Mouse (Mus musculus) A20 (cell line): ENCODE data around the gene Chtf18.
A peak's percentile ranks its signal among the peaks of the same experiment; 100 is the strongest.
"Not testable (repeated sequence)": the region's sequence is repeated elsewhere in the genome, so short reads cannot be mapped to it uniquely, and the experiment has no call there.

Experiments
- DNase-seq: peaks from one replicate; pipeline ENCODE4 v3.0.0-alpha.2; 2011; ENCODE audit warnings: low read depth, low spot score

Chtf18 gene

GRCm38 (mm10) chr17:25727265-25728008, at the start of gene Chtf18, which contains the start of gene Rpusd1:
Chtf18 (minus strand) TSS chr17:25727419.
Rpusd1 (plus strand) TSS chr17:25727670.
- peak; percentile 100 for DNase-seq

GRCm38 (mm10) chr17:25775318-25776062, 48.3 kb upstream of the Chtf18 start:
- DNase-seq, result no peak

- DNase-seq, result peak; percentile 97
Observed at GRCm38 (mm10) chr17:25773549-25774120, 46.4 kb upstream of the Chtf18 start, which contains the start of gene Narfl. Narfl (plus strand) TSS chr17:25773776.

- DNase-seq, result no peak
Observed at GRCm38 (mm10) chr17:25769331-25769730, 42.1 kb upstream of the Chtf18 start.

GRCm38 (mm10) chr17:25765886-25766285, 38.7 kb upstream of the Chtf18 start:
- peak; percentile 13 for DNase-seq

GRCm38 (mm10) chr17:25762591-25762990, 35.4 kb upstream of the Chtf18 start:
- no peak for DNase-seq

- DNase-seq, result no peak
Observed at GRCm38 (mm10) chr17:25761561-25761970, 34.3 kb upstream of the Chtf18 start.

GRCm38 (mm10) chr17:25760148-25760547, 32.9 kb upstream of the Chtf18 start:
- no peak for DNase-seq

- DNase-seq, result no peak
Observed at GRCm38 (mm10) chr17:25757691-25758090, 30.5 kb upstream of the Chtf18 start.

- no peak for DNase-seq
Observed at GRCm38 (mm10) chr17:25756378-25757242, 29.4 kb upstream of the Chtf18 start.

GRCm38 (mm10) chr17:25755627-25756377, 28.6 kb upstream of the Chtf18 start:
- no peak for DNase-seq

GRCm38 (mm10) chr17:25755086-25755485, 27.9 kb upstream of the Chtf18 start:
- no peak for DNase-seq

- no peak for DNase-seq
Observed at GRCm38 (mm10) chr17:25754241-25754640, 27.0 kb upstream of the Chtf18 start, which contains the start of gene Msln. Msln (minus strand) TSS chr17:25754378.

- DNase-seq, result no peak
Observed at GRCm38 (mm10) chr17:25751446-25751845, 24.2 kb upstream of the Chtf18 start.

GRCm38 (mm10) chr17:25749314-25749713, 22.1 kb upstream of the Chtf18 start:
- DNase-seq, result no peak

GRCm38 (mm10) chr17:25748238-25748637, 21.0 kb upstream of the Chtf18 start:
- DNase-seq, result no peak

GRCm38 (mm10) chr17:25744311-25744710, 17.1 kb upstream of the Chtf18 start:
- no peak for DNase-seq

GRCm38 (mm10) chr17:25743831-25744230, 16.6 kb upstream of the Chtf18 start:
- DNase-seq, result no peak

- not testable (repeated sequence) for DNase-seq
Observed at GRCm38 (mm10) chr17:25741471-25741870, 14.3 kb upstream of the Chtf18 start.

- no peak for DNase-seq
Observed at GRCm38 (mm10) chr17:25738861-25739260, 11.6 kb upstream of the Chtf18 start.

- DNase-seq, result no peak
Observed at GRCm38 (mm10) chr17:25735745-25736144, 8.5 kb upstream of the Chtf18 start, which contains the start of gene Mslnl. Mslnl (plus strand) TSS chr17:25736042.
